Mouse (Mus musculus): ENCODE data around the gene Spindoc.
"Not testable (repeated sequence)": the region's sequence is repeated elsewhere in the genome, so short reads cannot be mapped to it uniquely, and the experiment has no call there.

The Spindoc gene

GRCm38 (mm10) chr19:7404623-7405229 lies 21.9 kb upstream of the Spindoc start:
- in situ Hi-C loops (cut with MboI, MseI): loop anchor here in 1 of 2 experiments (5.0 to 10.0 kb wide), 3 partner anchors 52 to 670 kb away; partner anchors contain the start of gene Macrod1

- in situ Hi-C loops (cut with MboI, MseI): loop anchor here in 1 of 2 experiments (10.0 kb wide), 2 partner anchors 346 to 674 kb away; partner anchors contain the start of gene Macrod1
These were observed 17.8 kb upstream of the Spindoc start for GRCm38 (mm10) chr19:7400635-7401034.

GRCm38 (mm10) chr19:7398898-7399297 lies 16.1 kb upstream of the Spindoc start:
- in situ Hi-C loops (cut with MboI, MseI): not testable (repeated sequence)

- in situ Hi-C loops (cut with MboI, MseI): not testable (repeated sequence)
These were observed 14.4 kb upstream of the Spindoc start for GRCm38 (mm10) chr19:7396867-7397826.

- in situ Hi-C loops (cut with MboI, MseI): loop anchor here in 1 of 2 experiments (10.0 kb wide), 1 partner anchor 56 kb away; no protein-coding TSS in a partner anchor
These were observed 5.7 kb upstream of the Spindoc start for GRCm38 (mm10) chr19:7388488-7388887.

- in situ Hi-C loops (cut with MboI, MseI): loop anchor here in 1 of 2 experiments (10.0 kb wide), 1 partner anchor 59 kb away; no protein-coding TSS in a partner anchor
These were observed 3.2 kb upstream of the Spindoc start for GRCm38 (mm10) chr19:7386042-7386441.

- in situ Hi-C loops (cut with MboI, MseI): loop anchor here (5.0 to 10.0 kb wide), 2 partner anchors 35 to 62 kb away; partner anchors contain the start of gene 2700081O15Rik (in 1 of the 2)
These were observed 419 bp downstream of the Spindoc start for GRCm38 (mm10) chr19:7382248-7382902.

- in situ Hi-C loops (cut with MboI, MseI): loop anchor here (5.0 to 10.0 kb wide), 2 partner anchors 35 to 63 kb away; partner anchors contain the start of gene 2700081O15Rik (in 1 of the 2)
These were observed 917 bp downstream of the Spindoc start for GRCm38 (mm10) chr19:7381906-7382247.

GRCm38 (mm10) chr19:7377639-7378038 lies 5.2 kb downstream of the Spindoc start:
- in situ Hi-C loops (cut with MboI, MseI): no loop called here

GRCm38 (mm10) chr19:7374491-7374890 lies 8.3 kb downstream of the Spindoc start:
- in situ Hi-C loops (cut with MboI, MseI): no loop called here

GRCm38 (mm10) chr19:7369469-7369868 lies 13.3 kb downstream of the Spindoc start:
- in situ Hi-C loops (cut with MboI, MseI): not testable (repeated sequence)

GRCm38 (mm10) chr19:7353636-7354035 lies 29.2 kb downstream of the Spindoc start:
- in situ Hi-C loops (cut with MboI, MseI): loop anchor here in 1 of 2 experiments (5.0 kb wide), 1 partner anchor 54 kb away; no protein-coding TSS in a partner anchor

- in situ Hi-C loops (cut with MboI, MseI): loop anchor here in 1 of 2 experiments (5.0 kb wide), 1 partner anchor 54 kb away; no protein-coding TSS in a partner anchor
These were observed 29.8 kb downstream of the Spindoc start for GRCm38 (mm10) chr19:7352809-7353495.

GRCm38 (mm10) chr19:7349993-7350392 lies 32.8 kb downstream of the Spindoc start:
- in situ Hi-C loops (cut with MboI, MseI): loop anchor here (5.0 to 25.0 kb wide), 5 partner anchors 42 to 663 kb away; no protein-coding TSS in a partner anchor

GRCm38 (mm10) chr19:7345235-7345755 lies 37.5 kb downstream of the Spindoc start:
- in situ Hi-C loops (cut with MboI, MseI): loop anchor here in 1 of 2 experiments (5.0 to 25.0 kb wide), 4 partner anchors 47 to 658 kb away; no protein-coding TSS in a partner anchor

GRCm38 (mm10) chr19:7342646-7343045 lies 40.1 kb downstream of the Spindoc start:
- in situ Hi-C loops (cut with MboI, MseI): loop anchor here in 1 of 2 experiments (25.0 kb wide), 1 partner anchor 655 kb away; no protein-coding TSS in a partner anchor

GRCm38 (mm10) chr19:7341512-7342397 lies 41.0 kb downstream of the Spindoc start, which contains the start of gene Mark2:
Gene Mark2 (minus strand): TSS chr19:7341860.
- in situ Hi-C loops (cut with MboI, MseI): loop anchor here in 1 of 2 experiments (25.0 kb wide), 1 partner anchor 654 kb away; no protein-coding TSS in a partner anchor

GRCm38 (mm10) chr19:7340780-7341475 lies 41.9 kb downstream of the Spindoc start:
- in situ Hi-C loops (cut with MboI, MseI): loop anchor here in 1 of 2 experiments (25.0 kb wide), 1 partner anchor 654 kb away; no protein-coding TSS in a partner anchor
